Mouse (Mus musculus) thymus, adult 2 months (tissue): ENCODE measurements around the gene Map4.
"Not testable (repeated sequence)": the region's sequence is repeated elsewhere in the genome, so short reads cannot be mapped to it uniquely, and the experiment has no call there.

Experiments used
- CTCF ChIP-seq: fragments of 200-500 bp; IDR thresholded peaks from 2 replicates; pipeline ENCODE4 v1.5.1; 2012; ENCODE audit warnings: mild to moderate bottlenecking, control low read depth, low read length, moderate library complexity, borderline replicate concordance; ENCODE audit not compliant: control insufficient read depth, poor library complexity, insufficient read depth; ENCODE audit errors: extremely low read depth
- POLR2A ChIP-seq: fragments of 200-500 bp; IDR thresholded peaks from 2 replicates; pipeline ENCODE4 v1.6.1; 2012; ENCODE audit warnings: mild to moderate bottlenecking, low read length, control low read depth, moderate library complexity; ENCODE audit not compliant: control insufficient read depth, poor library complexity, insufficient read depth; ENCODE audit errors: extremely low read depth

- not testable (repeated sequence) for TF ChIP-seq POLR2A, CTCF
Observed at GRCm38 (mm10) chr9:110124008-110124540, 192.8 kb downstream of the Map4 start.
